Mouse (Mus musculus): ENCODE data around the gene Itga10. TPM values are rescaled to one million over a fixed set of nuclear protein-coding genes. Genes with fewer than 3 reads are reported as not detected.

Itga10 gene
- 3.5 TPM for total RNA-seq (2023)

DNA sequence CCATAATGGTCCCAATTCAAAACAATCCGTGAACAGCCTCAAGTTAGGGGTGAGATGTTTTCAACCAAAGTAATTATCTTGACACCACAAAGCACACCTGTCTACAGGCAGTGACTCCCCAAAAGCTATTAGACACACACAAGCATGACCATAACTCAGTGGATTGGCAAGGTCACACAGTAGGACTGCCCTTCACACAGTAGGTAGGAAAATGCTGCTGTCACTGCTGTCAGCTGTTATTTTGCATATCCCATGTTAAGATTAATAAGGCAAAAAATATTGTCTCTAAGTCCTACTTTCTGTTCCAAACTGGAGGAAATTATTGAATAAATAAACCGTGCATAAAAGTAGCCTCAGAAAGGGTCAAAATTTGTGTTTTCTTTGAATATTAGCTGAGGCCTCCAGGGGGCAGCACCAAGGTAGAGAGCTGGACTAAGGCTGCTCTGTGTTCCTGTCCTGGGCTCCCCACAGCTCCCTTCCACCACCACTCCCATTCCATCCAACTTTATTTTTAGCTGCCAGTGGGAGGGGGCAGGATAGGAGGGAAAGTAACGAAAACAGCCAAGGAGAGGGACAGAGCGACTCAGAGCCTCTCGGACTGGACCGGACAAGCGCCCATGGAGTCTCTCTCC lies at the start of gene Itga10:
Gene Itga10, plus strand, starts transcription at position 567 of the 632 bp plus-strand sequence.

DNA sequence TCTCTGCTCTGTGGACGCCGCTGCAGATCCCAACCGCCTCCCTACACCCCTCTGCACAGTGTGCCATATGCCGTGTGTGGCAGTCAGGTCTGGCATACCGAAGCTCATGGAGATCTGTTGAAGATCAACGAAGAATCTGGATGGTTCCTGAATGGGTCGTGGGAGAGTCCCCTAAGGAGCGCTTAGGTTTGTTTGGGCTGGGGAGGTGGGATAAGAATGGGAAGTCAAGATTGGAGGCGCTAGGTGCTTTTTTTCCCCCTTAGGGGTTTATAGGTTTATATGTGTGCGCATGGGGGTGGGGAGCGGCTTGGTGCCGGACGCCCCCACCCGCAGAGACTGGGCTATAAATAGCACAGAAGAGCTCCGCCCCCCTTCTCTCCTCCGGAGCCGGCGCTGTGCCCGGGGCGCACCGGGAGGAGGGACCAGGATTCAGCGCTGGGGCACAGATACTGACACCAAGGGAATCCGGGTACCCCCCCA lies 49.1 kb upstream of the Itga10 start, which contains the start of gene Ankrd34a:
Gene Ankrd34a, plus strand, starts transcription at position 409 of the 480 bp plus-strand sequence.

DNA sequence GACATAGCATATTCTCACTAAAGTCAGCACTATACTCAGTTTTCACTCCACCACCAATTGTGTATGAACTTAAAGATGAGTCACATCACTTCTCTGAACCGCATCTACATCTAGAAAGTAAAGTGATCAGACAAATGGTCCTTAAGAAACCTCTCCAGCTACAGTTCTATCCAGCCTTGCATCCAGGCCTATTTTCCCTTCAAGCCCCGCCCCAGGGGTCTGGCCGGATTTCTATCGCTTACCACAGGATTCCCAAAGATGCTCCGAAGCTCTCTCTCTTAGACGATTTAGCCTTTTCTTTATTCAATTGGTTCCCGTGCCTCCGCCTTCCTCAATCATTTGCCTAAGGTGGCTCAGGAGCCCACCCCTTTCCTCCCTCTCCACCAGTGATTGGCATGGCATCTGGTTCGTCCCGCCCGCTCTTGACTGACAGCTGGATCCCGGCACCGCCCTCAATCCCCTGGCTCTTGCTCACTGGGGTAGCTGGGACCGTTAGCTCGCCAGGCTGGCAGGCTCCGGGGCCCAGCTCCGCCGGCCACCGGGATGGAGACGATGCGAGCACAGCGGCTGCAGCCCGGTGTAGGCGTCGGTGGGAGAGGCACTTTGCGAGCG lies 44.6 kb upstream of the Itga10 start, which contains the start of gene Lix1l:
Gene Lix1l, plus strand, starts transcription at position 511 of the 612 bp plus-strand sequence.

DNA sequence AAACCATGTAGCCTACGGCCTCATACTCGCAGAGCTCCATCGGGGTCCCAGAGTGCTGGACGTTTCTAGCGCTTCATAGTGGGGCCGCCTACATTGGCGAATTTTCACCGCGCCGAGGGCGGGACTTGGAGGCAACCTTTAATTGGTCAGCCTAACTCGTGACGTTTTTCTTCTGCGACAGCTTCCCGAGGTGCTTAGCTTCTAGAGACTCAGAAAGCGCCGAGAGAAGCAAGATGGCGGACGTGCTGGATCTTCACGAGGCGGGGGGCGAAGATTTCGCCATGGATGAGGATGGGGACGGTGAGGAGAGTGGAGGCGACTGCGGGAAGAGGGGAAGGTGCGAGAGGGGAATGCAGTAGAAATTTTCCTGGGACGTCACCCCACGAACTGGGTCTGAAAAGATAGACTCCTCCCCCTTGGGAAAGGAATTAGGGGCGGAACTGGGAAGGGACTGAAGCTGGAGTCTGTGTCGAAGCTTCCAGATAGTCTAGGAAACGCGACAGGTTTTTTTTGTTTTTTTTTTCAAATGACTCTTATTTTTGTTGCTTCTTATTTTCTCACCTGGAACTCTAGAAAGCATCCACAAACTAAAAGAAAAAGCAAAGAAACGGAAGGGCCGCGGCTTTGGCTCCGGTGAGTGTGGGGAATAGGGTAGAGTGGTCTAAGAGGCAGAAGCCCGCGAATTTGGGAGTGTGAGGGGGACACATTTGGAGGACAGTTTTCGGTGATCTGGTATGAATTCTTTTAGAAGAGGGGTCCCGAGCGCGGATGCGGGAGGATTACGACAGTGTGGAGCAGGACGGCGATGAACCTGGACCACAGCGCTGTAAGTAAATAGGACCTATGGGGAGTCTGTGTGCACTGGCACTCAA lies 15.4 kb upstream of the Itga10 start, which contains the start of gene Rbm8a:
Gene Rbm8a, plus strand, starts transcription at position 205 of the 872 bp plus-strand sequence.

DNA sequence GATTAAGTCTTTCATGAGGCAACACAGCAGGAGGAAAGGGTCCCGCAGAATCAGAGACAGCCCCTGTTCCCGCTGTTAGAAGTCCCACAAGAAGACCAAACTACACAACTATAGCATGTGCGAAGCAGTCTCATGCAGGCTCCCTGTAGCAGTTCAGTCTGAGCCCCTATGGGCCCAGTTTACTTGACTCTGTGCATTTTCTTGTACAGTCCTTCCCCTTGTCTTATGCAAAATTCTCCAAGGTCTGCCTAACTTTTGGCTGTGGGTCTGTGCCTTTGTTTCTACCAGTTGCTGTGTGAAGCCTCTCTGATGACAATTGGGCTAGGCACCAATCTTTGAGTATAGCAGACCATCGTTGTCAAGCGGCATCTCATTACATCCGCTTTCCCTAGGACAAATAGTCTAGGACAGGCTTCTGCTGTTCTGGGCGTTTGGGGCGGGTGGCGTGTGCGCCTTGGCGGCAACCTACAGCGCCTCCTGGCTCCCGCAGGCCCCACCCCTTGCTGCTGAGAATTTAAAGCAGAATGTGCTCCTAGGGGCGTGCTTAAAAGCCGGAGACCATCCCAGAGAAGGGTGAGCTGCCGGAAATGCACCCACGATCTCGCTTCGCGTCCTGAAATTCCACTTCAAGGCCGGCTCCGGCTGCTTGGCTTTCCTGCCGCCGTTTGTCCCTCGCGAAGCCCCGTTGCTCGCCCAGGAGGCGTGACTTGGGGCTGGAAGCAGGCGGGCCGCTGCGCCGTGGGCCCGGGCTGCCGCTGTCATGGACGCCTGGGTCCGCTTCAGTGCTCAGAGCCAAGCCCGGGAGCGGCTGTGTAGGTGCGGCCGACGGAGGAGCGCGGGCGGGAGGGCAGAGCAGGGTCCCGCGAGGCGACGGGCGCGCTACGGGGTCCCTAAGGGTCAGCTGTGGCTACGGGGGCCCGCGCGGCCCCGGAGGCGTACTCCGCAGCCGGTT lies 10.2 kb upstream of the Itga10 start, which contains the start of the genes Pex11b and Gm42957:
Gene Pex11b, plus strand, starts transcription at position 449 of the 952 bp plus-strand sequence.
Gene Gm42957, plus strand, starts transcription at position 547 of the 952 bp plus-strand sequence.

DNA sequence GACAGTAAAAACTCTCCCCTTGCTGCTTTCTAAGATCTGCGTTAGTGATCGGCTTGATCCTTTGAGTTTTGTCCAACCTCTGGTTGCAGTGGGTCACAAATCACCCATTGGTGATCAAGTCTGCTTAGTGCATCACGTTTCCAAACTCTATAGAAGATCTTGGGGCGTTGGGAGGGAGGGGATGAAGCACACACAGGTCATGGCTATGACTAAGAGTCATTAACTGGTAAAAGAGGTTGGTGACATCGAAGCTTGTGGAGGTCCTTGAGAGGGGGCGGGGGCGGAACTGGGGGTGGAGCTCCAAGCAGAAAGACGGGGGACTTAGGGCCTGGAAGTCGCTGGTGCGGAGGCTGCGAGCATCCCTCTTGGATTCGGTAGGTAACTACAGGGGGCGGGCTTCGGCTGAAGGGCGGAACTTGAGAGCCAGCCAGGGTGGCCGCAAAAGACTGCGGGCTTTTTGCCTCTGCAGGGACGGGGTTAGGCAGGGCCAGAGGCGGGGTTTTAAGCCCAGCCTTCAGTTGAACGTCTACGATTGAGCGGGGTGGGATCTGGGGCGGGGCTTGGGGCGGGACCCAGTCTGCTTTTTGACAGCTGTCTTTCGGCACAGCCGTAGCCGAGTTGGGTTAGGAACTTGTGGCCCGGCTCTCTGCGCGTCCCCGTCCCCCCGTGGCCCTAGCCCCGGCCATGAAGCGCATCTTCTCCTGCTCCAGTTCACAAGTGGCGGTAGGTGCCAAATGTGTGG lies 24.5 kb downstream of the Itga10 start, which contains the start of gene Ankrd35:
Gene Ankrd35, plus strand, starts transcription at position 405 of the 742 bp plus-strand sequence.

GRCm38 (mm10) chr3:96696198-96696765 lies 50.9 kb downstream of the Itga10 start, which contains the start of gene Pias3:
Pias3 (plus strand) TSS chr3:96696384.

GRCm38 (mm10) chr3:96707903-96708683 lies 62.7 kb downstream of the Itga10 start, which contains the start of gene Nudt17:
Nudt17 (minus strand) TSS chr3:96708562.

Other genes with a start within 250 kb of the Itga10 start
- gene BC107364, start 193.3 kb upstream of the Itga10 start, total RNA-seq (2023) = not detected
- not detected for gene Hfe2, start 120.4 kb upstream of the Itga10 start, total RNA-seq (2023)
- gene Txnip, start 87.6 kb upstream of the Itga10 start, total RNA-seq (2023) = 861 TPM
- not detected for gene Gm16253, start 68.6 kb upstream of the Itga10 start, total RNA-seq (2023)
- 41.5 TPM for gene Polr3gl, start 51.4 kb upstream of the Itga10 start, total RNA-seq (2023)
- not detected for gene Ankrd34a, start 48.9 kb upstream of the Itga10 start, total RNA-seq (2023)
- 0.38 TPM for gene Lix1l, start 44.4 kb upstream of the Itga10 start, total RNA-seq (2023)
- gene Rbm8a, start 15.7 kb upstream of the Itga10 start, total RNA-seq (2023) = 82.5 TPM
- gene Pex11b, start 10.2 kb upstream of the Itga10 start, total RNA-seq (2023) = 25.9 TPM
- gene Gm42957, start 10.1 kb upstream of the Itga10 start, total RNA-seq (2023) = 0.35 TPM
- gene Ankrd35, start 24.5 kb downstream of the Itga10 start, total RNA-seq (2023) = not detected
- gene Pias3, start 50.8 kb downstream of the Itga10 start, total RNA-seq (2023) = 20.1 TPM
- gene Nudt17, start 63.0 kb downstream of the Itga10 start, total RNA-seq (2023) = 1.0 TPM
- gene Polr3c, start 82.0 kb downstream of the Itga10 start, total RNA-seq (2023) = 57.7 TPM
- 48.1 TPM for gene Rnf115, start 82.1 kb downstream of the Itga10 start, total RNA-seq (2023)
- gene Pdzk1, start 183.7 kb downstream of the Itga10 start, total RNA-seq (2023) = not detected
- 10.5 TPM for gene Cd160, start 183.8 kb downstream of the Itga10 start, total RNA-seq (2023)